Mouse (Mus musculus) small intestine, adult 2 months (tissue): ENCODE results near the gene Otp.

ENCODE experiments used
- CTCF ChIP-seq: fragments of 200-500 bp; IDR thresholded peaks from 2 replicates; pipeline ENCODE4 v1.5.1; 2012; ENCODE audit warnings: low read depth, mild to moderate bottlenecking, control low read depth, inconsistent platforms, low read length, moderate library complexity, mixed read lengths; ENCODE audit not compliant: insufficient replicate concordance, insufficient read length; ENCODE audit errors: extremely low read depth
- POLR2A ChIP-seq: fragments of 200-500 bp; IDR thresholded peaks from 2 replicates; pipeline ENCODE4 v1.6.1; 2012; ENCODE audit warnings: low read depth, mild to moderate bottlenecking, control low read depth, inconsistent platforms, low read length, moderate library complexity

DNA sequence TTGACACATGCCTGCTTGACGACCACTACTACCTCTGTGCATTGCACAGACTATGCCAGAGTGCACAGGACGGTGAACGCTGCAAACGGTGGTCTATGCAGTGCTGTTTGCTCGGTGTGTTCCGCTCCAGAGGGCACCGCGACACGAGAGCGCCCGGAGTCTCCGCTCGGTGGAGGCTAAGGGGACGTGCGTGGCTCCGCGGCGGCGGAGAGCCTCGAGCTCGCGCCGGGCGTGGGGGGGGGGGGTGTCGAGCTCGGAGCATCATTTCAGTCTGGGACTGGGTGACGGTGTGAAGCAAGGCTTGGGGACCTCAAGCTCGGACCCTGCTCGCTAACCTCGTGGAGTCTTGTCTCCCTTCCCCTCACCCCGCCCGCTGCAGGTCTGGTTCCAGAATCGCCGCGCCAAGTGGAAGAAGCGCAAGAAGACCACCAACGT, 7.3 kb downstream of the Otp start:
- TF ChIP-seq POLR2A (no peak), CTCF (no peak)
